Mouse (Mus musculus) forebrain, embryonic 16.5 days (tissue): ENCODE measurements around the gene Gm20388. TPM values are rescaled to one million over a fixed set of nuclear protein-coding genes. Genes with fewer than 3 reads are reported as not detected.

Experiments used
- ATAC-seq: fragments of 200-750 bp; cut with Nextera tagmentation; 2 replicates; pipeline ENCODE4 v1.8.0; 2017; ENCODE audit warnings: mild to moderate bottlenecking, moderate library complexity
- H3K27ac ChIP-seq: fragments of 300-500 bp; sonication (generic); 2 replicates; pipeline ENCODE4 v1.5.1; 2014; ENCODE audit warnings: low read length, control low read depth
- H3K27me3 ChIP-seq: fragments of 300-500 bp; sonication (generic); replicated peaks from 2 replicates; pipeline ENCODE4 v1.6.1; 2014; ENCODE audit warnings: low read length; ENCODE audit not compliant: control insufficient read depth, insufficient read depth
- H3K36me3 ChIP-seq: fragments of 300-500 bp; sonication (generic); 2 replicates; pipeline ENCODE4 v1.6.1; 2014; ENCODE audit not compliant: control insufficient read depth, insufficient read depth
- H3K4me1 ChIP-seq: fragments of 300-500 bp; sonication (generic); replicated peaks from 2 replicates; pipeline ENCODE4 v1.6.1; 2014; ENCODE audit warnings: low read length; ENCODE audit not compliant: control insufficient read depth, insufficient read depth
- H3K4me2 ChIP-seq: fragments of 300-500 bp; sonication (generic); 2 replicates; pipeline ENCODE4 v1.6.1; 2014; ENCODE audit warnings: mild to moderate bottlenecking, low read length, control low read depth
- H3K4me3 ChIP-seq: fragments of 300-500 bp; sonication (generic); replicated peaks from 2 replicates; pipeline ENCODE4 v1.5.1; 2014; ENCODE audit warnings: mild to moderate bottlenecking, low read length, control low read depth
- H3K9ac ChIP-seq: fragments of 300-500 bp; sonication (generic); replicated peaks from 2 replicates; pipeline ENCODE4 v1.6.1; 2014; ENCODE audit warnings: low read depth, low read length, control low read depth
- H3K9me3 ChIP-seq: fragments of 300-500 bp; sonication (generic); 2 replicates; pipeline ENCODE4 v1.6.1; 2016; ENCODE audit warnings: low read length; ENCODE audit not compliant: control insufficient read depth
- WGBS: fragments of 180-500 bp; shearing (Covaris S2); extraction: QIAGEN DNeasy Blood & Tissue Kit; methylation state at CpG from one replicate; pipeline ENCODE4 v1.1.7; 2014; 5-methylcytosine and 5-hydroxymethylcytosine counted together
- polyA plus RNA-seq: library from polyadenylated mRNA; unstranded; fragments of >200 nt; fragmentation: Nextera tagmentation; extraction: Ambion mirVana; gene quantifications from 2 replicates; pipeline ENCODE4 v1.2.1, GENCODE M21; 2015

Gm20388 gene
- polyA plus RNA-seq, 1 experiment from 2014 or later: 4.7 TPM

DNA sequence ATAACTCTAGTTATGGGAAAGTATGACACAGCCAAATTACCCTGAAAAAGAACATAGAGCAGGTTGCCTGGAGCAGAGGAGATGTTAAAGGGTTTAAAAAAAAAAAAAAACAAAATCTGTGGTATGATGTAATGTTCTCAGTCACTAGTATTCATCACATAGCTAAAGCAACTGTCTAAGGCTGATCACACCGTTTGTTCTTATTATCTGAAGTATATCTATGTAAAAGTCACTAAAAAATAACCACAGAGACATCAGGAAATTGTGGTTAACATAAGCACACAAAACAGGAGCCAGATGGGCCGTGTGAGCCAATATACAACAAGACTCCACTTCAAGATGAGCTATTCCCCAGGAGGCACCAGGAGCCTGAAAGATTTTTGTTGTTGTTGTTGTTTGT, 3089.7 kb downstream of the Gm20388 start:
- H3K27me3 ChIP-seq: no peaks in the 10 kb centered on the region
- H3K9me3 ChIP-seq: no peaks in the 10 kb centered on the region
- 83% methylated on average over 2 of the region's 2 CpGs for WGBS
- no peak overlapping the region for H3K27ac ChIP-seq
- H3K4me3 ChIP-seq: no peak overlapping the region
- no peak overlapping the region for H3K4me2 ChIP-seq
- peaks cover 11% of the 10 kb centered on the region for H3K4me1 ChIP-seq
- no peaks in the 10 kb centered on the region for H3K36me3 ChIP-seq
- ATAC-seq: no peak
- no peak overlapping the region for H3K9ac ChIP-seq

DNA sequence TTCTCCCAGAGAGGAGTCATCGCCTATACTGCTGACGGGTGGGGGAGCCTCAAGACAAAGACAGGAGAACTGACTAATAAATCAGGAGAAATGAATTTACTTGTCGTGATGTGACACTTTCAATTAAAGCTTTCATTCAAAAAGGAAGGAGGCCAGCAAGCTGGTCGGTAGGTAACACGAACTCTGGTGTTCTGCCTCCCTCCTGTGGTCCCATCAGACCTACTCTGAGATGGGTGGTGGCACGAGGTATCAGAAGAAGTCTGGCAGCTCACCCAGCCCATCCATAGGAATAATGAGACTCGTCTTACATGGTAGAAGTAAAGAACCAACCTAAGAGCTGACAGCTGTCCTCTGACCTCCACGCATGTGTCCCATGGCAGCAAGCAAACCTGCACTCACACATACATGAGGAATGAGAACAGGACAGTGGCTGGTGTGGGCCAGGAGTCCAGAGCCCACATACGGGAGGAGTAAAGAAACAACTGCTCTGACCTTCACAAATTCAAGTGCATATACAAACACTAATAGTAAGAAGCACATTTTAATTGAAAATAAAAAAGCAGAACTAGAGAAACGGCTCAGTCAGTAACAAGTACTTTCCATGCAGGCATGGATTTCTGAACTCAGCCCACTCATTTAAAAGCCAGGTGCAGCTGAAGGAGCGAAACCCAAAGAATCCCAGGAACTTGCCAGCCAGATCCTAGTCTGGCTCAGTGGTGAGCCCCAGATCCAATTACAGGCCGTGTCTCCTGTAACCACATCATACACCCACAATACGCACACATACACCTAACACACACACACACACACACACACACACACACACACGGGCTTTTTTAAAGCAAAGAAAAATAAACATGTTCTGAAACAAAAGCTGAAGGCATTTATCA, 3093.6 kb downstream of the Gm20388 start:
- Histone ChIP-seq H3K4me2 (no peak overlapping the region), H3K9ac (no peak overlapping the region), H3K9me3 (no peaks in the 10 kb centered on the region), H3K27me3 (no peaks in the 10 kb centered on the region), H3K27ac (no peak overlapping the region), H3K4me3 (no peak overlapping the region), H3K36me3 (no peaks in the 10 kb centered on the region), H3K4me1 (peaks cover 11% of the 10 kb centered on the region)
- 73% methylated on average over 14 of the region's 14 CpGs for WGBS
- ATAC-seq: no peak

DNA sequence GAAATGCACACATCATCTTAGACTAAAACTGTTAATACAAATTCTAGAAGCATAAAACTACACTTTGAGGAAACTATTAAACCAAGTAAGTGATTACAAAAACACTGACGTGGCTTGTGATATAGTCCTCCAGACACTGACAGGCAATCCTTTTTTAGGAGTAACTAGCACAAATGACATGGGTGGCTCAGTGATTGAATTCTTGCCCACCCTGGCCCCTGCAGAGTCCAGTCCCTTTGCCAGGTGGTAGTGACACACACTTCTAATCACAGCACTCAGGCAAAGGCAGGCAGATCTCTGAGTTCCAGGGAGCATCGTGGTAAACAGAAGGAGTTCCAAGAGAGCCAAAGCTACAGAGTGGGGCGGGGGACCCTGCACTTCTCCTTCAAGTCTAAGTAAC, 3094.7 kb downstream of the Gm20388 start:
- no peaks in the 10 kb centered on the region for H3K27me3 ChIP-seq
- H3K27ac ChIP-seq: no peak overlapping the region
- H3K36me3 ChIP-seq: no peaks in the 10 kb centered on the region
- H3K9me3 ChIP-seq: no peaks in the 10 kb centered on the region
- no peak overlapping the region for H3K9ac ChIP-seq
- no peak for ATAC-seq
- H3K4me1 ChIP-seq: peaks cover 11% of the 10 kb centered on the region
- H3K4me2 ChIP-seq: no peak overlapping the region
- no peak overlapping the region for H3K4me3 ChIP-seq
- 70% methylated on average over 3 of the region's 3 CpGs for WGBS

DNA sequence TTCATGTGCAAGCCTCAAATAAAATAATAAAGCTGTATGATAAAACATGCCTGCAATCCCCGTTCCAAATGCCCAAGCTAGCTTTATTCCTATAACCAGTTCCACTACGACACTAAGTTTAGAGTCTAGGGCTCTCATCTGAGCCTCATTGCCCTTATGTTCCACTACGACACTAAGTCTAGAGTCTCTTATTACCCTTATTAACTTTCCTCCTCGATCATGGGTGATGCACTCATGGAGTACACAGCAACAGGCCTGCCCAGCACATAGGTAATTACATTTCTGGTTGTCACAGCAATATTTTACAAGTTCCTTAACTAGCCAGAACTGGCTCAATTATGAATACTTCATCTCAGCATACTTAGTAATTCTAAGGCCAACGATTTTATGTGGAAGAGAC, 3095.2 kb downstream of the Gm20388 start:
- H3K9ac ChIP-seq: no peak overlapping the region
- no peaks in the 10 kb centered on the region for H3K27me3 ChIP-seq
- H3K36me3 ChIP-seq: no peaks in the 10 kb centered on the region
- H3K27ac ChIP-seq: no peak overlapping the region
- no peaks in the 10 kb centered on the region for H3K9me3 ChIP-seq
- H3K4me2 ChIP-seq: no peak overlapping the region
- H3K4me1 ChIP-seq: peaks cover 7% of the 10 kb centered on the region
- no peak for ATAC-seq
- H3K4me3 ChIP-seq: no peak overlapping the region
- 86% methylated on average over 5 of the region's 5 CpGs for WGBS

DNA sequence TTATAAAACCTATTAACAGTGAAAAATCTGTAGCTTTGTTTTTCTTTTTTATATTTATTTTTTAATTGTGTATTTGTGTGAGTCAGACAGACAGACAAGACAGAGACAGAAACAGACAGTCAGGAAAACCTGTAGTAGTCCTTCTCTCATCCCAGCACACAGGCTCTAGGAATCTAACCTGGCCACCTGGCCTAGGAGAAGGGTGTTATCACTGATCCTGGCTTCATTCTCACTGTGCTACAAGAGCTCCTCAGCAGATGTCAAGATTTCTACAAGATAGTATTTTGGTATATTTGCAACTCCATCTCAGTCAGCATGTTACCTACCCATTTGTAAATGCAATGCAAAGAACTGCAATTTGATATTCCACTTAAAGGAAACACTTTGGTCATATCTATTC, 3100.7 kb downstream of the Gm20388 start:
- Histone ChIP-seq H3K4me3 (no peak overlapping the region), H3K27ac (no peak overlapping the region), H3K4me2 (no peak overlapping the region)

DNA sequence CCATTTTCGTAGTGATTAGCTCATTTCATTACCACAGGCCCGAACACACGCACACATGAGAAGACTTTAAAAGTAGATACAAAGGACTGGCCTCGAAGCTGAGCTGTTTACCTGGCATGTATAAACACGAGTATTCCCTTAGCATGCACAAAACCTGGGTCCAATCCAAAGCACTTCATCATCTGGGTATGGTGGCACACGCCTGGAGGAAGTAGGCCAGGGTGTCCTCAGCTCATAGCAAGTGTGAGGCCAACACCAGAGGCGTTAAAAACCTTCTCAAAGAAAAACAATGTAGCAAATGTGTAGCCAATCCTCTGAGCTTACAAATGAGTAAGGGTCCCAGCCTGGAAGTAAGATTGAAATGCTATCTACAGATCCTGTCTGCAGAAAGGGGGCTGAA, 3103.8 kb downstream of the Gm20388 start:
- no peaks in the 10 kb centered on the region for H3K27me3 ChIP-seq
- no peak overlapping the region for H3K27ac ChIP-seq
- peaks cover 13% of the 10 kb centered on the region for H3K4me1 ChIP-seq
- no peaks in the 10 kb centered on the region for H3K36me3 ChIP-seq
- H3K4me3 ChIP-seq: no peak overlapping the region
- no peaks in the 10 kb centered on the region for H3K9me3 ChIP-seq
- 77% methylated on average over 7 of the region's 7 CpGs for WGBS
- ATAC-seq: no peak
- H3K9ac ChIP-seq: no peak overlapping the region
- H3K4me2 ChIP-seq: no peak overlapping the region

More for the DNA sequence above, 3100.7 kb downstream of the Gm20388 start:
- no peaks in the 10 kb centered on the region for H3K27me3 ChIP-seq
- peaks cover 4% of the 10 kb centered on the region; the same call in 1 of the 2 replicates for H3K4me1 ChIP-seq
- ATAC-seq: no peak
- H3K9ac ChIP-seq: no peak overlapping the region
- no peaks in the 10 kb centered on the region for H3K9me3 ChIP-seq
- no peaks in the 10 kb centered on the region for H3K36me3 ChIP-seq

DNA sequence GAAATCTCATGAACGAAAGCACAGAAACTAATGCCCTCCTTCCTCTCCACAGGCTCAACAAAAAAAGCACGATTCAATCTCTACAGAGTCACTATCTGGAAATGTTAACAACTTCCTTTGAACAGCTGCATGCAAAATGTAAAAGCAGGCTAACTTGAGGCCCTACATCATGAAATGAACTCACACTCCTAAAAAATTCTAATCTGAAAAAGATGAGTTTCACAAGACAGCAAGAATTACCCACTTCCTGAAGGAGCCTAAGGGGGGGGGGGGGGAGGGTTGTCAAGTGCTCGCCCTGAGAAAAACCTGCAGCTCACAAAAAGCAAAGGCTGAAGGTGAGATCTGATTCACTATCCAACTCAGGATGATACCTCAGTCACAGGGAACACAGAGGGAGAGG, 3104.4 kb downstream of the Gm20388 start:
- H3K9ac ChIP-seq: no peak overlapping the region
- H3K4me1 ChIP-seq: peaks cover 15% of the 10 kb centered on the region
- no peak overlapping the region for H3K4me3 ChIP-seq
- no peaks in the 10 kb centered on the region for H3K36me3 ChIP-seq
- 78% methylated on average over 3 of the region's 3 CpGs for WGBS
- H3K9me3 ChIP-seq: no peaks in the 10 kb centered on the region
- no peaks in the 10 kb centered on the region for H3K27me3 ChIP-seq
- no peak overlapping the region for H3K4me2 ChIP-seq
- no peak overlapping the region for H3K27ac ChIP-seq
- ATAC-seq: no peak

DNA sequence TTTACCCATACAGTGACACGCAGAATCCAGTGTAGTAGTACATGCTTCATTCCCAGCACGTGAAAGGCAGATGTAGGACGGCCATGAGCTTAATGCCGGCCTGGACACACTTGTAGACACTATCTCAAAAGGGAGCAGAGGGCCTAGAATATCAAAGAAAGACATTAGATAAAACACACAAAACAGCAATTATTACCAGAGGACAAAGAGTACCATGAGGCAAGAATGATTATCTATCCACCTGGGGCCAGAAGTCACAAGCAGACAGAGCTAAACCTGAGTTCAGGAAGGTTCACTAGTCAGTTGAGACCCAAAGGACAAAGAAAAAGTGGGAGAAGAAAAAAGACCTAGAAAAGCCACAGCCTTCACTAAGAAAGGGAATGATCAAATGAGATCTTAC, 3106.5 kb downstream of the Gm20388 start:
- WGBS: 95% methylated on average over 4 of the region's 4 CpGs
- H3K36me3 ChIP-seq: no peaks in the 10 kb centered on the region
- ATAC-seq: no peak

DNA sequence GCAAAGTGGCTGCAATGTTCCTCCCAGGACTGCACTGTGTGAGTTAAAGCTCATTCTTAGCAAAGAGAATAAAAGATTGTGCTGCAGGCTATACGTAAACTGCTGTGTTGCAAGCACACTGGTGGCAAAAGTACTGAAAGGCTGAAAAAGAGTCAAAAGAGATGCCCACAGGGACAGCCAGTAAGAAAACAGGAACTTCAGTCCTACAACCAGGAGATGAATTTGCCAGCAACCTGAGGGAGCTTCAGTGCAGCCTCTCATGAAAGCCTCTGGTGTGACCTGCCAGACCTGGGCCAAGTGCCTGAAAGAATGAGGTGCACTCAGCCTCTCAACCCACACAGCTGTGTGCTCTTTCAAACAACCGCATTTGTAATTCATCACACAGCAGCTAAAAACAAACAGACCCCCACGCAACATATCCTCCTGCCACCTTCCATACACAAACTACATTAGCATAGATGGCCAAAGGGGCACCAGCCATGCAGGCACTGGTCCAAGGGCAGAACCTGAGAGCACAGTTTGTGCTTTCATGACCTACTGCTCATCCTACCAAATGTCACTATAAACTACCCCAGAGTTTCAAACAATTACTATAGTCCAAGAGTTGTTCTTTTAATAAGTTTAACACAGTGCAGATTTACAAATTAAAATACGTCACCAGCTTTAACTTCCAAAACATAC, 3108.0 kb downstream of the Gm20388 start:
- no peak overlapping the region for H3K9ac ChIP-seq
- peaks cover 22% of the 10 kb centered on the region for H3K4me1 ChIP-seq
- H3K9me3 ChIP-seq: no peaks in the 10 kb centered on the region
- no peaks in the 10 kb centered on the region for H3K27me3 ChIP-seq
- no peak for ATAC-seq
- WGBS: 57% methylated on average over 4 of the region's 4 CpGs
- no peak overlapping the region for H3K27ac ChIP-seq
- H3K4me2 ChIP-seq: no peak overlapping the region
- no peak overlapping the region for H3K4me3 ChIP-seq
- H3K36me3 ChIP-seq: no peaks in the 10 kb centered on the region

More for the DNA sequence above, 3106.5 kb downstream of the Gm20388 start:
- no peaks in the 10 kb centered on the region for H3K9me3 ChIP-seq
- no peak overlapping the region for H3K4me2 ChIP-seq
- no peak overlapping the region for H3K27ac ChIP-seq
- H3K9ac ChIP-seq: no peak overlapping the region
- H3K4me3 ChIP-seq: no peak overlapping the region
- H3K4me1 ChIP-seq: peaks cover 22% of the 10 kb centered on the region
- no peaks in the 10 kb centered on the region for H3K27me3 ChIP-seq
